Mouse (Mus musculus) kidney, embryonic 15.5 days (tissue): ENCODE data around the gene Wipf1. TPM values are rescaled to one million over a fixed set of nuclear protein-coding genes. Genes with fewer than 3 reads are reported as not detected.

Experiments used
- ATAC-seq: fragments of 200-750 bp; cut with Nextera tagmentation; replicated peaks from 2 replicates; pipeline ENCODE4 v1.8.0; 2017; ENCODE audit warnings: moderate TSS enrichment; ENCODE audit not compliant: low FRiP score
- H3K27ac ChIP-seq: fragments of 300-500 bp; sonication (generic); 2 replicates; pipeline ENCODE4 v1.5.1; 2015; ENCODE audit warnings: mild to moderate bottlenecking, inconsistent platforms
- H3K27me3 ChIP-seq: fragments of 300-500 bp; sonication (generic); 2 replicates; pipeline ENCODE4 v1.6.1; 2015; ENCODE audit warnings: inconsistent platforms
- H3K36me3 ChIP-seq: fragments of 300-500 bp; sonication (generic); 2 replicates; pipeline ENCODE4 v1.6.1; 2015; ENCODE audit warnings: inconsistent platforms
- H3K4me1 ChIP-seq: fragments of 300-500 bp; sonication (generic); 2 replicates; pipeline ENCODE4 v1.6.1; 2015; ENCODE audit warnings: inconsistent platforms
- H3K4me2 ChIP-seq: fragments of 300-500 bp; sonication (generic); 2 replicates; pipeline ENCODE4 v1.6.1; 2015; ENCODE audit warnings: moderate library complexity, mild to moderate bottlenecking, inconsistent platforms
- H3K4me3 ChIP-seq: fragments of 300-500 bp; sonication (generic); replicated peaks from 2 replicates; pipeline ENCODE4 v1.5.1; 2015; ENCODE audit warnings: mild to moderate bottlenecking, inconsistent platforms
- H3K9ac ChIP-seq: fragments of 300-500 bp; sonication (generic); 2 replicates; pipeline ENCODE4 v1.6.1; 2015; ENCODE audit warnings: mild to moderate bottlenecking, inconsistent platforms
- H3K9me3 ChIP-seq: fragments of 300-500 bp; sonication (generic); replicated peaks from 2 replicates; pipeline ENCODE4 v1.6.1; 2016; ENCODE audit warnings: inconsistent platforms
- WGBS: fragments of 180-500 bp; shearing (Covaris S2); methylation state at CpG from one replicate; pipeline ENCODE4 v1.1.7; 2015; ENCODE audit warnings: mixed read lengths; 5-methylcytosine and 5-hydroxymethylcytosine counted together
- polyA plus RNA-seq: library from polyadenylated mRNA; unstranded; fragments of >200 nt; fragmentation: Nextera tagmentation; extraction: Ambion mirVana; gene quantifications from 2 replicates; pipeline ENCODE4 v1.2.1, GENCODE M21; 2015

Wipf1 gene
- polyA plus RNA-seq, 1 experiment from 2014 or later: 9.7 TPM

GRCm38 (mm10) chr2:73386356-73387046 is 143.0 kb downstream of the Wipf1 start, which contains the start of gene Gpr155:
Gene Gpr155 (minus strand): TSS chr2:73386572.
- peaks cover 11% of the 10 kb centered on the region for H3K4me1 ChIP-seq
- H3K27ac ChIP-seq: peak within 1 kb of the TSS; percentile 77
- H3K36me3 ChIP-seq: no peaks in the 10 kb centered on the region; the same call in 1 of the 2 replicates
- WGBS: 1% methylated on average over 39 of the region's 44 CpGs
- H3K9me3 ChIP-seq: no peaks in the 10 kb centered on the region
- H3K9ac ChIP-seq: peak within 1 kb of the TSS; percentile 55
- peak within 1 kb of the TSS; percentile 95 for H3K4me2 ChIP-seq
- H3K4me3 ChIP-seq: peak within 1 kb of the TSS; percentile 78
- H3K27me3 ChIP-seq: 0 out of 2 replicates have a peak, but pooled peaks cover 2% of the 10 kb centered on the region
- peak; percentile 99 for ATAC-seq

GRCm38 (mm10) chr2:73385641-73386355 is 143.7 kb downstream of the Wipf1 start:
- Histone ChIP-seq H3K27me3 (0 out of 2 replicates have a peak, but pooled peaks cover 2% of the 10 kb centered on the region), H3K9me3 (no peaks in the 10 kb centered on the region), H3K4me3 (peak overlapping the region; percentile 78), H3K36me3 (no peaks in the 10 kb centered on the region; the same call in 1 of the 2 replicates), H3K4me2 (peak overlapping the region; percentile 95), H3K27ac (0 out of 2 replicates have a peak overlapping the region, but pooled peaks have one; percentile 33), H3K4me1 (peaks cover 12% of the 10 kb centered on the region), H3K9ac (peak overlapping the region; percentile 55)
- ATAC-seq: no peak
- 2% methylated on average over 26 of the region's 29 CpGs for WGBS

GRCm38 (mm10) chr2:73385172-73385571 is 144.4 kb downstream of the Wipf1 start:
- 0 out of 2 replicates have a peak, but pooled peaks cover 2% of the 10 kb centered on the region for H3K27me3 ChIP-seq
- peaks cover 16% of the 10 kb centered on the region for H3K4me1 ChIP-seq
- H3K9me3 ChIP-seq: no peaks in the 10 kb centered on the region
- 68% methylated on average over 4 of the region's 4 CpGs for WGBS
- no peak overlapping the region for H3K27ac ChIP-seq
- H3K4me2 ChIP-seq: peak overlapping the region; percentile 95
- H3K9ac ChIP-seq: no peak overlapping the region
- no peaks in the 10 kb centered on the region; the same call in 1 of the 2 replicates for H3K36me3 ChIP-seq
- H3K4me3 ChIP-seq: peak overlapping the region; percentile 78
- no peak for ATAC-seq

GRCm38 (mm10) chr2:73380298-73380975 is 149.1 kb downstream of the Wipf1 start:
- Histone ChIP-seq H3K4me1 (peaks cover 18% of the 10 kb centered on the region), H3K27ac (peak overlapping the region; percentile 51; the same call in 1 of the 2 replicates), H3K36me3 (no peaks in the 10 kb centered on the region; the same call in 1 of the 2 replicates), H3K4me2 (0 out of 2 replicates have a peak overlapping the region, but pooled peaks have one; percentile 12), H3K9me3 (no peaks in the 10 kb centered on the region), H3K27me3 (0 out of 2 replicates have a peak, but pooled peaks cover 2% of the 10 kb centered on the region), H3K9ac (no peak overlapping the region), H3K4me3 (no peak overlapping the region)
- ATAC-seq: 0 out of 2 replicates have a peak, but pooled peaks have one; percentile 46
- WGBS: 59% methylated on average over 9 of the region's 9 CpGs

GRCm38 (mm10) chr2:73379656-73380055 is 149.9 kb downstream of the Wipf1 start:
- 72% methylated on average over 5 of the region's 5 CpGs for WGBS
- peak overlapping the region; percentile 41; the same call in 1 of the 2 replicates for H3K27ac ChIP-seq
- peaks cover 25% of the 10 kb centered on the region for H3K4me1 ChIP-seq

More at GRCm38 (mm10) chr2:73379656-73380055, 149.9 kb downstream of the Wipf1 start:
- no peaks in the 10 kb centered on the region; the same call in 1 of the 2 replicates for H3K36me3 ChIP-seq
- no peak for ATAC-seq
- H3K27me3 ChIP-seq: 0 out of 2 replicates have a peak, but pooled peaks cover 2% of the 10 kb centered on the region
- no peaks in the 10 kb centered on the region for H3K9me3 ChIP-seq
- no peak overlapping the region for H3K9ac ChIP-seq
- H3K4me2 ChIP-seq: no peak overlapping the region
- no peak overlapping the region for H3K4me3 ChIP-seq

Other genes with a start within 250 kb of the Wipf1 start
- gene Scrn3, start 217.1 kb downstream of the Wipf1 start, polyA plus RNA-seq: 18.5 TPM in 2 replicates
- 24.5 and 25.8 TPM in 2 replicates for gene Cir1, start 217.0 kb downstream of the Wipf1 start, polyA plus RNA-seq
- 6.2 and 6.7 TPM in 2 replicates for gene Gpr155, start 143.2 kb downstream of the Wipf1 start, polyA plus RNA-seq
- gene Chrna1, start 50.6 kb upstream of the Wipf1 start, polyA plus RNA-seq: 1.3 and 1.4 TPM in 2 replicates
- gene Chn1, start 245.6 kb upstream of the Wipf1 start, polyA plus RNA-seq: 15.1 and 19.0 TPM in 2 replicates